Mouse (Mus musculus) ES-E14 (cell line): Measurements from ENCODE around the gene Atp2a3. TPM values are rescaled to one million over a fixed set of nuclear protein-coding genes. Genes with fewer than 3 reads are reported as not detected.

Experiments
- DNase-seq: peaks from one replicate; pipeline ENCODE4 v3.0.0-alpha.2; 2013; ENCODE audit warnings: low read depth, low spot score
- H3K27ac ChIP-seq: 2 replicates; pipeline ENCODE4 v1.5.1; 2012; ENCODE audit warnings: low read depth, mild to moderate bottlenecking, low read length, moderate library complexity, mixed read lengths; ENCODE audit not compliant: poor library complexity, insufficient read depth, severe bottlenecking
- H3K36me3 ChIP-seq: 2 replicates; pipeline ENCODE4 v1.6.1; 2012; ENCODE audit warnings: mild to moderate bottlenecking, low read length, moderate library complexity, mixed read lengths; ENCODE audit not compliant: control insufficient read depth, poor library complexity, insufficient read depth, severe bottlenecking
- H3K4me1 ChIP-seq, 2 experiments: fragments of 150-350 bp in 1 of 2; sonication (generic) in 1 of 2; 2 replicates each; pipeline ENCODE4 v1.6.1; 2012; ENCODE audit warnings: low read length in 2 of 2, mild to moderate bottlenecking in 1 of 2, mixed read lengths in 1 of 2; ENCODE audit not compliant: control insufficient read depth in 2 of 2, insufficient read depth in 2 of 2, poor library complexity in 1 of 2
- H3K4me3 ChIP-seq, 2 experiments: fragments of 150-350 bp in 1 of 2; sonication (generic) in 1 of 2; 2 replicates each; pipeline ENCODE4 v1.5.1; 2012; ENCODE audit warnings: low read length in 2 of 2, low read depth in 1 of 2, mild to moderate bottlenecking in 1 of 2, mixed read lengths in 1 of 2; ENCODE audit not compliant: insufficient read depth in 1 of 2, poor library complexity in 1 of 2, severe bottlenecking in 1 of 2
- H3K9ac ChIP-seq: 2 replicates; pipeline ENCODE4 v1.6.1; 2012; ENCODE audit warnings: low read depth, mild to moderate bottlenecking, low read length, mixed read lengths; ENCODE audit not compliant: poor library complexity, insufficient read depth, severe bottlenecking
- H3K9me3 ChIP-seq: fragments of 150-350 bp; sonication (generic); 2 replicates; pipeline ENCODE4 v1.6.1; 2012; ENCODE audit warnings: low read depth, mild to moderate bottlenecking, low read length; ENCODE audit not compliant: control insufficient read depth, insufficient read depth
- CHD2 ChIP-seq: IDR thresholded peaks from 2 replicates; pipeline ENCODE4 v1.6.1; 2014; ENCODE audit warnings: mild to moderate bottlenecking, low read depth, low read length, inconsistent platforms
- HCFC1 ChIP-seq: IDR thresholded peaks from 2 replicates; pipeline ENCODE4 v1.6.1; 2012; ENCODE audit warnings: low read length, inconsistent platforms, borderline replicate concordance; ENCODE audit not compliant: insufficient read depth
- MAFK ChIP-seq: IDR thresholded peaks from 2 replicates; pipeline ENCODE4 v1.6.1; 2014; ENCODE audit warnings: mild to moderate bottlenecking, low read depth, low read length, inconsistent platforms; ENCODE audit not compliant: insufficient read depth
- ZC3H11A ChIP-seq: IDR thresholded peaks from 2 replicates; pipeline ENCODE4 v1.6.1; 2012; ENCODE audit warnings: low read depth, mild to moderate bottlenecking, inconsistent platforms, low read length, borderline replicate concordance
- ZNF384 ChIP-seq: IDR thresholded peaks from 2 replicates; pipeline ENCODE4 v1.6.1; 2012; ENCODE audit warnings: low read depth, low read length, inconsistent platforms
- in situ Hi-C, 2 experiments: fragments of 600-800 bp; cut with MboI; formaldehyde crosslinking; loops; one replicate each; pipeline ENCODE4 v1.15.1; 2025; ENCODE audit warnings: low sequenced_read_pairs in 2 of 2, inconsistent platforms in 1 of 2; ENCODE audit not compliant: unreplicated experiment in 2 of 2
- total RNA-seq: library from RNA; depleted of rRNA; stranded (reverse); fragments of 300-350 nt; gene quantifications from 2 replicates; pipeline ENCODE4 v1.2.3, GENCODE M21; 2012

The Atp2a3 gene
- total RNA-seq, 1 experiment, result 10.7 TPM

GRCm38 (mm10) chr11:72948254-72948653 is 12.7 kb upstream of the Atp2a3 start:
- H3K36me3 ChIP-seq, result no peaks in the 10 kb centered on the region
- H3K27ac ChIP-seq, result no peak overlapping the region
- peaks cover 7 to 14% of the 10 kb centered on the region in 2 experiments; a peak in 3 of 4 replicates for H3K4me1 ChIP-seq
- no peaks in the 10 kb centered on the region for H3K9me3 ChIP-seq
- H3K9ac ChIP-seq, result no peak overlapping the region
- in situ Hi-C loops, result no loop called here
- H3K4me3 ChIP-seq, result no peak overlapping the region
- no peak for DNase-seq
- TF ChIP-seq CHD2 (no peak), ZC3H11A (no peak), ZNF384 (no peak), HCFC1 (no peak), MAFK (no peak)

- H3K27ac ChIP-seq, result no peak overlapping the region
Observed at GRCm38 (mm10) chr11:72951137-72952000, 9.6 kb upstream of the Atp2a3 start.

GRCm38 (mm10) chr11:72952226-72952625 is 8.7 kb upstream of the Atp2a3 start:
- H3K4me3 ChIP-seq, result no peak overlapping the region
- H3K9me3 ChIP-seq, result no peaks in the 10 kb centered on the region
- no peaks in the 10 kb centered on the region for H3K36me3 ChIP-seq
- in situ Hi-C loops, result no loop called here
- H3K9ac ChIP-seq, result no peak overlapping the region
- no peak overlapping the region for H3K27ac ChIP-seq
- no peak for DNase-seq
- TF ChIP-seq MAFK, result no peak
- TF ChIP-seq HCFC1, result no peak
- TF ChIP-seq ZNF384, result no peak
- no peak for TF ChIP-seq CHD2
- TF ChIP-seq ZC3H11A, result no peak
- H3K4me1 ChIP-seq, result peaks cover 16 to 29% of the 10 kb centered on the region in 2 experiments; a peak in 3 of 4 replicates

More at GRCm38 (mm10) chr11:72951137-72952000, 9.6 kb upstream of the Atp2a3 start:
- TF ChIP-seq CHD2 (no peak), HCFC1 (no peak), ZC3H11A (no peak), MAFK (no peak), ZNF384 (no peak)
- in situ Hi-C loops, result no loop called here
- Histone ChIP-seq H3K4me1 (peaks cover 16 to 31% of the 10 kb centered on the region in 2 experiments; a peak in 3 of 4 replicates), H3K4me3 (no peak overlapping the region), H3K36me3 (no peaks in the 10 kb centered on the region), H3K9ac (no peak overlapping the region), H3K9me3 (no peaks in the 10 kb centered on the region)
- DNase-seq, result no peak

- no peak for DNase-seq
- Histone ChIP-seq H3K9me3 (no peaks in the 10 kb centered on the region), H3K36me3 (no peaks in the 10 kb centered on the region), H3K4me1 (peaks cover 16 to 29% of the 10 kb centered on the region in 2 experiments; a peak in 3 of 4 replicates), H3K4me3 (no peak overlapping the region), H3K9ac (no peak overlapping the region), H3K27ac (no peak overlapping the region)
- in situ Hi-C loops, result no loop called here
- TF ChIP-seq ZC3H11A (no peak), ZNF384 (no peak)
Observed at GRCm38 (mm10) chr11:72952697-72953096, 8.3 kb upstream of the Atp2a3 start.

- no peak for TF ChIP-seq MAFK
- TF ChIP-seq ZNF384, result no peak
- no peak for TF ChIP-seq CHD2
- no peak for TF ChIP-seq ZC3H11A
- no peak for TF ChIP-seq HCFC1
- DNase-seq, result no peak
- Histone ChIP-seq H3K36me3 (no peaks in the 10 kb centered on the region), H3K4me1 (peaks cover 16 to 28% of the 10 kb centered on the region in 2 experiments; a peak in 3 of 4 replicates), H3K9ac (no peak overlapping the region), H3K9me3 (no peaks in the 10 kb centered on the region), H3K4me3 (no peak overlapping the region), H3K27ac (no peak overlapping the region)
- in situ Hi-C loops, result no loop called here
Observed at GRCm38 (mm10) chr11:72953116-72953439, 7.9 kb upstream of the Atp2a3 start.
